Mouse (Mus musculus): ENCODE measurements around the gene Olfr178.

Olfr178 gene

GRCm38 (mm10) chr16:58891963-58892362 lies at the start of gene Olfr178:
TSS of gene Olfr178 (minus strand) at chr16:58892063.
- no peak for ATAC-seq (ENCODE audit: insufficient number of reproducible peaks, low FRiP score, low TSS enrichment)

GRCm38 (mm10) chr16:58929292-58929691 lies 37.4 kb upstream of the Olfr178 start, which contains the start of gene Olfr180:
TSS of gene Olfr180 (minus strand) at chr16:58929392.
- no peak for ATAC-seq (ENCODE audit: insufficient number of reproducible peaks, low FRiP score, low TSS enrichment)

- no peak for ATAC-seq (ENCODE audit: insufficient number of reproducible peaks, low FRiP score, low TSS enrichment)
These were observed 36.8 kb upstream of the Olfr178 start, which contains the start of gene Olfr181 for GRCm38 (mm10) chr16:58928655-58929054. TSS of gene Olfr181 (minus strand) at chr16:58928755.

GRCm38 (mm10) chr16:58884416-58884815 lies 7.4 kb downstream of the Olfr178 start:
- no peak for ATAC-seq (ENCODE audit: insufficient number of reproducible peaks, low FRiP score, low TSS enrichment)

GRCm38 (mm10) chr16:58874668-58875067 lies 17.2 kb downstream of the Olfr178 start, which contains the start of gene Olfr177:
TSS of gene Olfr177 (minus strand) at chr16:58874768.
- ATAC-seq (ENCODE audit: insufficient number of reproducible peaks, low FRiP score, low TSS enrichment): no peak

- no peak for ATAC-seq (ENCODE audit: insufficient number of reproducible peaks, low FRiP score, low TSS enrichment)
These were observed 30.4 kb downstream of the Olfr178 start for GRCm38 (mm10) chr16:58861479-58861878.

GRCm38 (mm10) chr16:58860032-58860737 lies 31.7 kb downstream of the Olfr178 start:
- no peak for ATAC-seq (ENCODE audit: insufficient number of reproducible peaks, low FRiP score, low TSS enrichment)
